Mouse (Mus musculus) limb, embryonic 11.5 days (tissue): ENCODE data around the gene Lnx2. TPM values are rescaled to one million over a fixed set of nuclear protein-coding genes. Genes with fewer than 3 reads are reported as not detected.

ENCODE experiments used
- ATAC-seq: fragments of 200-750 bp; cut with Nextera tagmentation; 2 replicates; pipeline ENCODE4 v1.8.0; 2017; ENCODE audit warnings: low read depth; ENCODE audit not compliant: insufficient number of reproducible peaks, low FRiP score, low TSS enrichment
- DNase-seq: peaks from one replicate; pipeline ENCODE4 v3.0.0-alpha.2; 2015; ENCODE audit warnings: low spot score
- H3K27ac ChIP-seq: fragments of 300-500 bp; sonication (generic); replicated peaks from 2 replicates; pipeline ENCODE4 v1.5.1; 2014; ENCODE audit warnings: low read depth, mild to moderate bottlenecking, low read length
- H3K27me3 ChIP-seq: fragments of 300-500 bp; sonication (generic); 2 replicates; pipeline ENCODE4 v1.6.1; 2014; ENCODE audit warnings: mild to moderate bottlenecking, low read length, mixed read lengths; ENCODE audit not compliant: control insufficient read depth, insufficient read depth
- H3K36me3 ChIP-seq: fragments of 300-500 bp; sonication (generic); 2 replicates; pipeline ENCODE4 v1.6.1; 2014; ENCODE audit warnings: mild to moderate bottlenecking, low read length, moderate library complexity, mixed read lengths; ENCODE audit not compliant: control insufficient read depth, insufficient read depth
- H3K4me1 ChIP-seq: fragments of 300-500 bp; sonication (generic); 2 replicates; pipeline ENCODE4 v1.6.1; 2014; ENCODE audit warnings: low read length, mixed read lengths; ENCODE audit not compliant: control insufficient read depth, insufficient read depth
- H3K4me2 ChIP-seq: fragments of 300-500 bp; sonication (generic); 2 replicates; pipeline ENCODE4 v1.6.1; 2014; ENCODE audit warnings: low read depth, mild to moderate bottlenecking, moderate library complexity; ENCODE audit not compliant: severe bottlenecking
- H3K4me3 ChIP-seq: fragments of 300-500 bp; sonication (generic); 2 replicates; pipeline ENCODE4 v1.5.1; 2014; ENCODE audit warnings: low read depth, low read length
- H3K9ac ChIP-seq: fragments of 300-500 bp; sonication (generic); 2 replicates; pipeline ENCODE4 v1.6.1; 2014; ENCODE audit warnings: mild to moderate bottlenecking, low read length
- H3K9me3 ChIP-seq: fragments of 300-500 bp; sonication (generic); 2 replicates; pipeline ENCODE4 v1.6.1; 2016; ENCODE audit warnings: low read length; ENCODE audit not compliant: control insufficient read depth
- WGBS: fragments of 180-500 bp; shearing (Covaris S2); extraction: QIAGEN DNeasy Blood & Tissue Kit; methylation state at CpG from one replicate; pipeline ENCODE4 v1.1.7; 2014; 5-methylcytosine and 5-hydroxymethylcytosine counted together
- polyA plus RNA-seq: library from polyadenylated mRNA; unstranded; fragments of >200 nt; fragmentation: Nextera tagmentation; extraction: Ambion mirVana; gene quantifications from 2 replicates; pipeline ENCODE4 v1.2.1, GENCODE M21; 2014

The Lnx2 gene
- polyA plus RNA-seq, 1 experiment from 2014 or later, result 12.3 TPM

- no peaks in the 10 kb centered on the region for H3K4me1 ChIP-seq
- ATAC-seq (no peak), DNase-seq (no peak)
- no peak overlapping the region for H3K27ac ChIP-seq
- no peak overlapping the region for H3K4me3 ChIP-seq
- 96% methylated on average over 3 of the region's 3 CpGs for WGBS
- H3K36me3 ChIP-seq, result peaks cover 9% of the 10 kb centered on the region
- H3K9ac ChIP-seq, result no peak overlapping the region
- H3K27me3 ChIP-seq, result no peaks in the 10 kb centered on the region
- no peaks in the 10 kb centered on the region for H3K9me3 ChIP-seq
- H3K4me2 ChIP-seq, result no peak overlapping the region
These were observed 30.9 kb upstream of the Lnx2 start for GRCm38 (mm10) chr5:147107276-147107675.

- Histone ChIP-seq H3K36me3 (peaks cover 4% of the 10 kb centered on the region), H3K27ac (no peak overlapping the region), H3K4me2 (no peak overlapping the region), H3K4me3 (no peak overlapping the region), H3K27me3 (no peaks in the 10 kb centered on the region), H3K4me1 (no peaks in the 10 kb centered on the region), H3K9ac (no peak overlapping the region), H3K9me3 (no peaks in the 10 kb centered on the region)
- ATAC-seq (no peak), DNase-seq (no peak)
- 84% methylated on average over 6 of the region's 6 CpGs for whole genome bisulfite sequencing
These were observed 25.9 kb upstream of the Lnx2 start for GRCm38 (mm10) chr5:147102295-147102694.

- Histone ChIP-seq H3K9me3 (no peaks in the 10 kb centered on the region), H3K4me1 (no peaks in the 10 kb centered on the region), H3K27ac (no peak overlapping the region), H3K4me2 (no peak overlapping the region), H3K4me3 (no peak overlapping the region), H3K27me3 (no peaks in the 10 kb centered on the region), H3K36me3 (peaks cover 3% of the 10 kb centered on the region), H3K9ac (no peak overlapping the region)
- no peak for ATAC-seq
- WGBS, result 73% methylated on average over 2 of the region's 2 CpGs
- DNase-seq, result no peak
These were observed 23.8 kb upstream of the Lnx2 start for GRCm38 (mm10) chr5:147100180-147100579.

- Histone ChIP-seq H3K4me2 (no peak overlapping the region), H3K27ac (no peak overlapping the region), H3K27me3 (no peaks in the 10 kb centered on the region), H3K9me3 (no peaks in the 10 kb centered on the region), H3K4me3 (no peak overlapping the region), H3K9ac (no peak overlapping the region), H3K4me1 (no peaks in the 10 kb centered on the region), H3K36me3 (peaks cover 3% of the 10 kb centered on the region)
- 89% methylated on average over 7 of the region's 7 CpGs for WGBS
- no peak for ATAC-seq
- DNase-seq, result no peak
These were observed 22.3 kb upstream of the Lnx2 start for GRCm38 (mm10) chr5:147098667-147099066.

GRCm38 (mm10) chr5:147096586-147096985, 20.2 kb upstream of the Lnx2 start:
- H3K9me3 ChIP-seq, result no peaks in the 10 kb centered on the region
- DNase-seq (no peak), ATAC-seq (no peak)

GRCm38 (mm10) chr5:147094296-147094695, 17.9 kb upstream of the Lnx2 start:
- H3K27ac ChIP-seq, result no peak overlapping the region
- no peak for DNase-seq
- 90% methylated on average over 6 of the region's 6 CpGs for WGBS
- H3K4me3 ChIP-seq, result no peak overlapping the region
- H3K9ac ChIP-seq, result no peak overlapping the region
- no peak overlapping the region for H3K4me2 ChIP-seq
- no peaks in the 10 kb centered on the region for H3K9me3 ChIP-seq
- H3K36me3 ChIP-seq, result no peaks in the 10 kb centered on the region; the same call in 1 of the 2 replicates
- no peaks in the 10 kb centered on the region for H3K4me1 ChIP-seq
- no peaks in the 10 kb centered on the region for H3K27me3 ChIP-seq
- no peak for ATAC-seq

More at GRCm38 (mm10) chr5:147096586-147096985, 20.2 kb upstream of the Lnx2 start:
- no peaks in the 10 kb centered on the region; the same call in none of the 2 replicates for H3K36me3 ChIP-seq
- no peak overlapping the region for H3K27ac ChIP-seq
- no peaks in the 10 kb centered on the region for H3K27me3 ChIP-seq
- 93% methylated on average over 4 of the region's 4 CpGs for WGBS
- H3K4me2 ChIP-seq, result no peak overlapping the region
- H3K4me1 ChIP-seq, result no peaks in the 10 kb centered on the region
- no peak overlapping the region for H3K4me3 ChIP-seq
- no peak overlapping the region for H3K9ac ChIP-seq

- Histone ChIP-seq H3K27ac (no peak overlapping the region), H3K4me3 (no peak overlapping the region), H3K4me1 (no peaks in the 10 kb centered on the region), H3K9me3 (no peaks in the 10 kb centered on the region), H3K4me2 (no peak overlapping the region), H3K9ac (no peak overlapping the region), H3K36me3 (peaks cover 2% of the 10 kb centered on the region; the same call in 1 of the 2 replicates), H3K27me3 (no peaks in the 10 kb centered on the region)
- ATAC-seq (no peak), DNase-seq (no peak)
- WGBS, result 91% methylated on average over 7 of the region's 7 CpGs
These were observed 16.1 kb upstream of the Lnx2 start for GRCm38 (mm10) chr5:147092448-147092847.

- H3K4me3 ChIP-seq, result no peak overlapping the region
- WGBS, result 71% methylated on average over 11 of the region's 11 CpGs
- DNase-seq (no peak), ATAC-seq (no peak)
- H3K27me3 ChIP-seq, result no peaks in the 10 kb centered on the region
- H3K9me3 ChIP-seq, result no peaks in the 10 kb centered on the region
- H3K9ac ChIP-seq, result no peak overlapping the region
- H3K27ac ChIP-seq, result no peak overlapping the region
- no peak overlapping the region for H3K4me2 ChIP-seq
- H3K36me3 ChIP-seq, result peaks cover 5% of the 10 kb centered on the region
- H3K4me1 ChIP-seq, result no peaks in the 10 kb centered on the region
These were observed 14.0 kb upstream of the Lnx2 start for GRCm38 (mm10) chr5:147090256-147090963.

GRCm38 (mm10) chr5:147089836-147090235, 13.4 kb upstream of the Lnx2 start:
- DNase-seq, result no peak
- Histone ChIP-seq H3K4me1 (no peaks in the 10 kb centered on the region), H3K4me3 (no peak overlapping the region), H3K27me3 (no peaks in the 10 kb centered on the region), H3K36me3 (peaks cover 5% of the 10 kb centered on the region), H3K27ac (no peak overlapping the region), H3K9me3 (no peaks in the 10 kb centered on the region), H3K4me2 (no peak overlapping the region), H3K9ac (no peak overlapping the region)
- no peak for ATAC-seq
- 70% methylated on average over 3 of the region's 3 CpGs for WGBS
